Mouse (Mus musculus): ENCODE results near the gene Mrpl49.

DNA sequence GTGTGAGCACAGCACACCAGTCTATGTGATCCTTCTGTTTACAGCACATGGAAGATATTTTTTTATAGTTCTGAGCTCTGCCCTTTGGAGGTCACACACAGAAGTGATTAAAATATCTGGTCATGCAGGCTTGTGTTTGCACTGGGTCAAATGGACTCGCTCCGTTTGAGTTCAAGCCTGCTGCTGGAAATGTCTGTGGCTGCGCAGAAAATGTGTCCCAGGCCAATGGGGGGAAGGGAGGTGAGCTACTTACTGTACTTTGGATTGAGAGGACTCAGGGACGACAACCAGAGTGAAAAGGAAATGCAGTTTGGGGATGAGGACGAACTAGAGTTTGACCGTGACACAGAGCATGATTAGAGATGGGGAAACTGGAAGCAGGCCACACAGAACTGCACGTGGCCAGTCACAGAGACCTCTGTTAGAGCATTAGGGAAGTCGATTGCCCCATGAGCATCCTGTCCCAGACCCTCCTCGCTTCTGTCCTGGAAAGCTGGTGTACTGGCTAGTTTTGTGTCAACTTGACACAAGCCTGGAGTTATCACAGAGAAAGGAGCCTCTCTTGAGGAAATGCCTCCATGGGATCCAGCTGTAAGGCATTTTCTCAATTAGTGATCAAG lies 21.5 kb downstream of the Mrpl49 start:
- TF ChIP-seq CTCF (IDR thresholded peaks at IDR 0.05; ENCODE audit: low read depth) (no peak), EP300 (IDR thresholded peaks at IDR 0.05; ENCODE audit: low read depth) (no peak)

Data from liver, postnatal 0 days (tissue).